Mouse (Mus musculus) cerebellum, adult (tissue): ENCODE results near the gene Prex1.
"Not testable (repeated sequence)": the region's sequence is repeated elsewhere in the genome, so short reads cannot be mapped to it uniquely, and the experiment has no call there.

ENCODE experiments used
- ATAC-seq: cut with Nextera tagmentation; 2 replicates; pipeline ENCODE4 v1.9.2; 2017; ENCODE audit warnings: mild to moderate bottlenecking, moderate library complexity, mixed read lengths; ENCODE audit not compliant: insufficient number of reproducible peaks, low FRiP score, low TSS enrichment

Prex1 gene

DNA sequence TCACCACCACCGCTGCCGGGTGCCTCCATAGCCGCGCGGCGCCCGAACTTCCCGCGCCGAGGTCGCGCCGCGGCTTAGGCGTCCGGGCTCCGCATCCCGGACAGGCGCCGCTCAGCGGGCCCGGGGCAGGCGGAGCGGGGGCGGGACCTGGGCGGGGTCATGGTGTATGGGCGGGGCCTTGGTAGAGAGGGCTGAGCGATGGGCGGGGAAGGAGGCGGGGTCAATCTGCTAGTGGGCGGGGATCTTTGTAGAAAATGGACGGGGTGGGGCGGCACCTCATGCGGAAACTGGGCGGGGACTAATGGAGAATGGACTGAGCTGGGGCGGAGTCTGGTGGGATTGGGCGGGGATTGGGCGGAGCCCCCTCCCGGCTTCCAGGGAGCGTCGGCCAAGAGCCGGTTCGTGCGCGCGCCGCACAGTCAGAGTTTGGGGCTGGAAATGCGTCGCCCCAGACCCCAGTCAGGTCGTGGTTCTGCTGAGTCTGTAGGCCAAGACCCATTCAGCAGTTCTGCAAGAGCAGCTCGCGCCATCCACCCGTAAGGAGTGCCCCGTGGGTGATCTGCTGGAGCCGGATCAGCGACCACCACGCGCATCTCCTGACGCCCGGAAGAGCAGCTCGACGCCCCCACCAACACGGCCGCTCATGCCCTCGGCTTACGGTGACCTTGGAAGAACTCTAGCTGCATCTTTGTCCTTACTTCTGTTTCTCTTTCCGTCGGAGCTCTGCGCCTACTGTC lies at the start of gene Prex1:
TSS of gene Prex1 (minus strand) at position 143 of the 737 bp plus-strand sequence.
- peak; percentile 51 for ATAC-seq

DNA sequence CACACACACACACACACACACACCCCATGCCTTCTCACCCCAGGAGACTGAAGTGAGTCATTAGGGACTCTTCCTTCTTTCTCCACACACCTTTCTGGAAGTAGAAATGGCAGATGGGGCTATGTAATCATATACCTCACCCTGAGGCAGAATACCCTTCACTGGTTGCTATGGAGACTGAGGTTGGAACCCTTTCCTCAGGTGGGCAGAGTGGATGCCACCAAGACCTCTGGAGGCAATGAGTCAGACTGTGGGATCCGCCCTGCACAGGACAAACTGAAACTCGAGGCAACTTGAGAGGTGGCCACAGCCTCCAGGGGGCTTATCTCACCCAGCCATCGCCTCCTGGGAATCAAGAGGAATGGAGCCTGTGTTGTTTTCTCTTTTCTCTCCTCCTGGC lies 44.3 kb upstream of the Prex1 start:
- no peak for ATAC-seq

DNA sequence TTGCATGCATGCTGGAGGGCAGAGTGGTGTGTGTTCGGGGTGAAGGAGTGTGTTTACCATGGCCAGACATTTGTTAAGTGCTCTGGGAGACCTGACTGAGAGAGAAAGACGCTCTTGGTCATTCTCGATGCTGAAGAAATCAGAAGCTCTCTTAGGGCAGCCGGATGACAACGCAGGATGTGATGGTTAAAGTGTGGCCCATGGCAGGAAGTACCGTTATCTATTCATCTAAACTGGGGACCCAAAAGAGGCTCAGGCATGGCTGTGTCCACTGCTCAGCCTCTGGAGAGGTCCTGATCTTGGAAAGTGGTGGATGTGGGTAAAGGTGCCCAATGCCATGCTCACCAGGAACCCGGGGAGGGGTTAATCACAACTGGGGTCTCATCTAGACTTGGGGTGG lies 41.1 kb upstream of the Prex1 start:
- ATAC-seq = no peak

DNA sequence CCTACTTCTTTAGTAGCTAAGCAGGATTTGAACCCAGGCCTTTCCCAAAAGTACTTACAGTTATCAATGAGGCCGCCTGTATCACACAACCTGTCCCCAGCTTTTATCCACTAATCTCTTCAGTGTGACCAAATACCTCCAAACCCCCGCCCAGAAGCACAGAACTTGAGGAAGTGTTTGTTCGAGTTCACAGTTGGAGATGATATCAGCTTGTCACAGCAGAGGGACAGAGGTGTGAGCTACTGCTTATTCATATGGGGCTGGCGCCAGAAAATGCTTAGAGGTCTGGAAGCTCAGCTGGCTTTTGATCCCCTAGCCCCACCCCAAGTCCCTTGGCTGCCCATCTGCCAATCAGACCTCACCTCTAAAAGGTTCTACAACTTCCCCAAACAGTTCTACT lies 40.6 kb upstream of the Prex1 start:
- ATAC-seq = no peak

DNA sequence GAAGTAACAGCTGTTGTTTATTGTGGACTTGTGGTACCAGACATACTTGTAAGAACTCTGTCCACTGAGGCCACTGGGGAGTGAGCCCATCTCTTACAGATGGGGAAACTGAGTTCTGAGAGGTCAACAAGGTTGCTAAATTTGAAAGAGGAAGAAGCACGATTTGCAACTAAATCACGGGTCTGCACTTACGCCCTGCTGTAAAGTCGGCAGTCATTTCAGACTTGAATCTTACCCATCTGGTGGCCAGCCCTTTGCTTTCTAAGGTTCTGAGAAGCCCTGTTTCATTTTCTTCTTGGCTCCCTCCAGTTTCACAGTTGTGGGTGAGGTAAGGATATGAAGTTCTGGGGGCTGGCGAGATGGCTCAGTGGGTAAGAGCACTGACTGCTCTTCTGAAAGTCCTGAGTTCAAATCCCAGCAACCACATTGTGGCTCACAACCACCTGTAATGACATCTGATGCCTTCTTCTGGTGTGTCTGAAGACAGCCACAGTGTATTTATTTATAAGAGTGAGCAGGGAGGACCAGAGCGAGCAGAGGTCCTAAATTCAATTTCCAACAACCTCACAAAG lies 37.1 kb upstream of the Prex1 start:
- ATAC-seq = no peak

DNA sequence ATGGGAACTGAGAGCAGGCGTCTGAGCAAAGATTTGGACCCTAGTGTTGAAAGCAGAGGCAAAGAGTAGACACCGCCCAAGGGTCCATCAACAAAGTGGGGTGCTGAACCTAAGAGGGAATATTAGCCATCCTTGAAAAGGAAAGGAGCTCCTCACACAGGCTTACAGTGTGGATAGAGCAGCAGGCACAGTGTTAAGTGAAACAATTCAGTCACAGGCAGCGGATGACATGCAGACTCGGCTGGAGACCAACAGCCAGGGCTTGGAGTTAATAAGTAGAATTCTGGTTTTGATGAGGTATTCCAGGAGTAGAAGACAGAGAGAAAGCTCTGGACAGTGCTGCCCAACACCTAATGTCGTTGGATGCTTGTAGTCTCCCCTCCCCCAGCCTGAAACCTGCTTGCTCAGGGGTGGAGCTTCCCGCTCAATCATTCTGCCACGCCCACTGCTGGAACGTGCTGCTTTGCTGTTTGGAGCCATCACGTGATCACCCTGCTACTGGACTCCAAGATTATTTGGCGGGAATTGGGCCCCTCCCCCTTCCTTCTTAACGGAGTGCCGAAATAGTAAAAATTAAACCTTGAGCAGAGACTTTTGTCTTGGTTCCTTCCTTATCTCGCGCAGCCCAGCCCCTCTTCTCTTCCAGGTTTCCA lies 32.8 kb upstream of the Prex1 start:
- ATAC-seq = not testable (repeated sequence)

DNA sequence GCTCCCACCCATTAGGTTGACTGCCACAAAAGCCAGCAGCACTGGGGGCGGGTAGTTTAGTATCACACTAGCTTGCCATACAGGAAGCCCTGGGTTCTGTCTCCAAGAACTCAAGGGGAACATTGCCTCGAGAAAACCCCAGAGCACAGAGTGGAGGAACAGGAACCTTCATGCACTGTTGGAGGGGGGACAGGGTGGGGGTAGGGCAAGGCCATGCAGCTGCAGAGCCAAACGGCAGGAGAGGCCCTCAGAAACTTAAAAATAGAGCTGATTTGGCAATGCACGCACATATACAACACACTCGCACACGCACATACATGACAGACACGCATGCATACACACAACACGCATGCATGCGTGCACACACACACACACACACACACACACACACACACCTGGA lies 32.2 kb upstream of the Prex1 start:
- ATAC-seq = no peak

GRCm38 (mm10) chr2:166744433-166744832 lies 30.8 kb upstream of the Prex1 start:
- ATAC-seq = no peak

GRCm38 (mm10) chr2:166743504-166743903 lies 29.9 kb upstream of the Prex1 start:
- ATAC-seq = no peak

GRCm38 (mm10) chr2:166741445-166741844 lies 27.8 kb upstream of the Prex1 start:
- no peak for ATAC-seq

GRCm38 (mm10) chr2:166740396-166740795 lies 26.8 kb upstream of the Prex1 start:
- no peak for ATAC-seq

- ATAC-seq = no peak
Measured at GRCm38 (mm10) chr2:166737307-166737706, 23.7 kb upstream of the Prex1 start.

DNA sequence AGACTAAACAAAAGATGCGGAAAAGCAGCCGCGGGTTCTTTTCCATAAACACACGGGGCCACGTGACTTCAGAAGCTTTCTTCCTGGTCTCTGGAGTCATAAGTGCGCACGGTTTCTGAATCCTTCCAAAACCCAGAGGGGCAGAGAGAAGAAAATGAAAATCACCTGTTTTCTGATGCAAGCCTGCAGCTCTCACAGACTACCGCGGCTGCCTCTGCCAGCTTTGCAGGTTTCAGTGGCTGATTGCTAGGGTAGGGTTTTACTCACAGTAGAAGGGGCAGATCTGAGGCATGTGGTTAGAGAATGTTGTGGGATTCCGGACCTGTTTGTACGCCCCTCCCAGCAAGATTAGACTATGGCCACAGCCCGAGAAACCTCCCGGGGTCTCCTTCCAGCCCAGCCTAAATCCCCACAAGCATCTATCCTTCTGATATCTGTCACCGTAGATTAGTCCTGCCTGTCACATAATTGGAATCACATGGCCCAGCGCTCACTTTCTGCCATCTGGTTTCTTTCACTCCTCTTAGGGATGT lies 21.9 kb upstream of the Prex1 start:
- no peak for ATAC-seq

GRCm38 (mm10) chr2:166732860-166733259 lies 19.2 kb upstream of the Prex1 start:
- ATAC-seq = no peak

DNA sequence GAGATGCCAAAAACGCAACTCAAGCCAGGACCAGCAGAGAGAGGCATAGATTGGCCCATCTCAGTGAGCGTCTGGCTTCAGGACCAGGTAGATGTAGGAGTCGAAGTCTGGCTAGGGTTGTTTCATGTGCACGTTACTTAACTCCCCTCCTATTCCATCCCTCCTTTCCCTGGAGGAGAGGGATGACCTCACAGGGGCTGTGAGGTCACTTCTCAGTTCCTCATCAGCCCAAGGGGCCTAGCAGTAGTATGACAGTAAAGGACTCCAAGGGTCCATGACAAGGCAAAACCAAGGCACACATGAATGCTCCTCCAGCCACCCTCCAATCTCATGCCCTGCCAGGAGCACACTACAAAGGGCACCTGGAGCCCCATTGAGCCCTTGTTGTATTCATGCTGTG lies 18.5 kb upstream of the Prex1 start:
- no peak for ATAC-seq

DNA sequence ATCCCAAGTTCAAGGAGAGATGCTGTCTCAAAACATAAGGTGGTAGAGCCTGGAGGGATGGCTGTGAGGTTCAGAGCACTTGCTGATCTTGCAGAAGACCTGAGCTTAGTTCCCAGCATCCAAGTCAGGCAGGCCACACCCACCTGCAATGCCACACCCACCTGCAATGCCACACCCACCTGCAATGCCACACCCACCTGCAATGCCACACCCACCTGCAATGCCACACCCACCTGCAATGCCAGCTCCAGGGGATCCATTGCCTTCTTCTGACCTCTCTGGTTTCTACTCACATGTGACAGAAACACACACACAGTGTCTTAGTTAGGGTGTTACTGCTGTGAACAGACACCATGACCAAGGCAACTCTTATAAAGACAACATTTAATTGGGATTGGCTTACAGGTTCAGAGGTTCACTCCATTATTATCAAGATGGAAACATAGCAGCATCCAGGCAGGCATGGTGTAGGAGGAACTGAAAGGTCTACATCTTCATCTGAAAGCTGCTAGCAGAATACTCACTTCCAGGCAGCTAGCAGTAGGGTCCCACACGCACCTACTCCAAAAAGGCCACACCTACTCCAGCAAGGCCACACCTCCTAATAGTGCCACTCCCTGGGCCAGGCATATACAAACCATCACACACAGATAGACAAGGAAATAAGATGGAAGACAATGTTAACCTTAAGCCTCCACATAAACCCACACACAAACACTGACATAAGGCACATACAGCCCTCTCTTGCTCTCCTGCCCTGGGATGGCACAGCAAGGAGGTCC lies 17.7 kb upstream of the Prex1 start:
- ATAC-seq = not testable (repeated sequence)

- ATAC-seq = no peak
Measured at GRCm38 (mm10) chr2:166730567-166730915, 16.9 kb upstream of the Prex1 start.

- no peak for ATAC-seq
Measured at GRCm38 (mm10) chr2:166729656-166730566, 16.3 kb upstream of the Prex1 start.

DNA sequence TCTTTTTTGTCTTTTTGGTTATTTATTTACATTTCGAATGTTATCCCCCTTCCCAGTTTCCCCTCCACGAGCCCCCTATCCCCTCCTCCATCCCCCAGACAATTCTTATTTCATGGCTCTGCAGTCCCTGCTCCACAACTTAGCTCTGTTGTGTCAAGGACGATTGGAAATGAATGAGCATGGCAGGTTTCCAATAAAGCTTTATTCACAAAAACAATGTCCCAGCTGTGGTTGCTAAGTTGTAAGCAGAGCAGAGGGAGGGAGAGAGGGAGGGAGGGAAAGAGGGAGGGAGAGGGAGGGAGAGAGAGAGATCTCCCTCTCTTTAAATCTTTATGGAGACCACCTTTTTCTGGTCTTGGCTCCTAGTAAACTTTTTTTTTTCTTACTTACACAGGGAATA lies 15.4 kb upstream of the Prex1 start:
- no peak for ATAC-seq

- no peak for ATAC-seq
Measured at GRCm38 (mm10) chr2:166728261-166728680, 14.6 kb upstream of the Prex1 start.
